Mouse (Mus musculus) C2C12 (cell line): ENCODE measurements around the gene Plekhh2.

Experiments
- CEBPB ChIP-seq: IDR thresholded peaks from one replicate; pipeline ENCODE4 v1.6.1; 2011; ENCODE audit warnings: low read depth, mild to moderate bottlenecking, control low read depth, moderate library complexity
- CTCF ChIP-seq: IDR thresholded peaks from one replicate; pipeline ENCODE4 v1.5.1; 2011; ENCODE audit not compliant: control insufficient read depth, insufficient read depth, insufficient read length
- FOSL1 ChIP-seq: IDR thresholded peaks from one replicate; pipeline ENCODE4 v1.8.0; 2011; ENCODE audit warnings: mild to moderate bottlenecking, low read length; ENCODE audit not compliant: poor library complexity, insufficient read depth, severe bottlenecking
- MAX ChIP-seq: IDR thresholded peaks from one replicate; pipeline ENCODE4 v1.6.1; 2011; ENCODE audit warnings: mild to moderate bottlenecking, control low read depth
- MYOD1 ChIP-seq: IDR thresholded peaks from one replicate; pipeline ENCODE4 v1.6.1; 2011; ENCODE audit warnings: low read depth; ENCODE audit not compliant: control insufficient read depth, insufficient read length
- MYOG ChIP-seq: IDR thresholded peaks from one replicate; pipeline ENCODE4 v1.6.1; 2011; ENCODE audit not compliant: control insufficient read depth, insufficient read length; ENCODE audit errors: extremely low read depth
- USF1 ChIP-seq: IDR thresholded peaks from one replicate; pipeline ENCODE4 v1.6.1; 2011; ENCODE audit warnings: low read depth, mild to moderate bottlenecking, control low read depth, moderate library complexity

DNA sequence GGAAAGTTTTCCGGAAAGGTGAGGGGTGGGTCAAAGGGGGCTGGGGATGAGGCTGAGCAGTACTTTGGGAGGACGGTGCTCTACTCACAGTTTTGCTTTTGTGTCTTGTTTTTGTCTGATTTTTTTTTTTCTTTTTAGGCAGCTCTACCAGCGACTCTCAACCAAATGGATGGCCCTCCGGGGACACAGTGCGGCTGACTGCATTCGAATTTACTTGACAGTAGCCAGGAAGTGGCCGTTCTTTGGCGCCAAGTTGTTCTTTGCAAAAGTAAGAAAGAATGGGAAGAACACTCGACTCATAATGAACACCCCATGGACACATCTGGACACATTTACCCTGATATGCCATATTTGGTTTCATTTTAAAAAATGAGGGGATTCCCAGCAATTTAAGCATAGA, 99.8 kb downstream of the Plekhh2 start:
- TF ChIP-seq CTCF (no peak), MAX (no peak), FOSL1 (no peak), MYOG (no peak), MYOD1 (no peak), USF1 (no peak), CEBPB (no peak)
